Mouse (Mus musculus) embryonic fibroblast, embryonic 13.5 days (primary cell): ENCODE data around the gene Ing2.

Source experiments
- CTCF ChIP-seq: IDR thresholded peaks from 2 replicates; pipeline ENCODE4 v1.5.1; 2011; ENCODE audit warnings: mild to moderate bottlenecking, control low read depth, low read length, moderate library complexity, borderline replicate concordance; ENCODE audit not compliant: insufficient read depth
- POLR2A ChIP-seq: IDR thresholded peaks from 2 replicates; pipeline ENCODE4 v1.6.1; 2011; ENCODE audit warnings: low read depth, mild to moderate bottlenecking, control low read depth, low read length, moderate library complexity

- TF ChIP-seq CTCF, result no peak
- no peak for TF ChIP-seq POLR2A
Observed at GRCm38 (mm10) chr8:47676631-47677030, 1.3 kb upstream of the Ing2 start.
